7 mouse cellular contexts compared by ENCODE assay signal in the genomic region with DNA sequence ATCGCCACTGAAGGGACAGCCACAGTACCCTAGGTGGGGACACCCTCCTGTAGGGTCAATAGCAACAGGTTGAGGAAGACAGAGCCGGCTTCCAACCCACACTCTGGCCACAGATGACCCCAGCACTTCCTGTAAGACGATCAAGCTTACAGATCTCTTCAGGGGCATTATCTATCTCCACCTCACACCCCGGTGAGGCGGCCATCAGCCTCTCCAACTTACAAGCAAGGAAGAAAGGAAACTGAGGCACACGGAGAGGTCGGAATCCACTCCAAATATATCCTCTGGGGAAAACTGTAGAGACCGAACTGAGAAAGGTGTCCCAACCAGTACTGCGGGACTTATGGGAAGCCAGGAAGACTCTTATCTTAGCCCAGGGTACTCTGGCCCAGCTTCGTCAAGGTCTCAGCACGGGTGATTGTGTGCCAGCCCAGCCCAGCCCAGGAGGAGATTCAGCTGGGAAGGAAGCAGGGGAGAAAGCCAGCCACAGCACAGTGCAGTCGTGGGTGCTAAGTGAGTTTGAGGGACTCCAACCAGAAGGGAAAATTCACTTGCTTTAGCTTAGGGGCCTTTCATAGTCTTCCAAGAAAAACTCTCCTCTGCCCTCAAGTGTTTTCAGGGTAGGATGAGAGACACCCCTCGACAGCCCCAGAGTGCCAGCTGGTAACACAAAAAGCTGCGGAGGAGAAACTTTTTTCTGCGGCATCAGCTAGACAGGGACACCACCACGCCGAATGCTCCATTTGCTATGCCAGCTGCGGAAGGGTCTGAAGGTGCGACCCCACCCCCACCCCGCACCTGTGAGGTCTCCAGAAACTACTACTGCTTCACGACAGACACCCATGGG. TPM values are rescaled to one million over a fixed set of nuclear protein-coding genes. Genes with fewer than 3 reads are reported as not detected.
DNase-seq lines count a peak whose midpoint lies in the region; ATAC-seq and TF ChIP-seq lines count a peak whose summit lies in the region.

No protein-coding gene starts in this region.

- intact Hi-C loops in gastrocnemius, postnatal 14 days (cut with DNase I; ENCODE audit: low total_unique reads) = loop anchor here (2.0 kb wide), 1 partner anchor 57 kb away; no protein-coding TSS in a partner anchor

- no peaks in the 10 kb centered on the region for H3K36me3 ChIP-seq in kidney, postnatal 0 days (ENCODE audit: insufficient read depth, low read length)
- H3K36me3 ChIP-seq in hindbrain, embryonic 10.5 days = peaks cover 34% of the 10 kb centered on the region
- H3K36me3 ChIP-seq in midbrain, embryonic 13.5 days = no peaks in the 10 kb centered on the region

- peak overlapping the region; percentile 69 for H3K4me3 ChIP-seq in kidney, postnatal 0 days (replicated peaks; ENCODE audit: low read depth, low read length)
- H3K4me3 ChIP-seq in cortical plate, adult 2 months (ENCODE audit: insufficient read depth, low read length) = peak overlapping the region; percentile 82
- H3K4me3 ChIP-seq in hindbrain, embryonic 10.5 days = peak overlapping the region; percentile 91
- peak overlapping the region; percentile 89 for H3K4me3 ChIP-seq in midbrain, embryonic 13.5 days (replicated peaks)

- no peaks in the 10 kb centered on the region for H3K27me3 ChIP-seq in kidney, postnatal 0 days (ENCODE audit: insufficient read depth, low read length)
- no peaks in the 10 kb centered on the region; the same call in 1 of the 2 replicates for H3K27me3 ChIP-seq in hindbrain, embryonic 10.5 days (ENCODE audit: insufficient read depth, poor library complexity, severe bottlenecking)
- H3K27me3 ChIP-seq in midbrain, embryonic 13.5 days = no peaks in the 10 kb centered on the region

- TF ChIP-seq CTCF in kidney, postnatal 0 days (IDR thresholded peaks at IDR 0.05; ENCODE audit: low read depth) = no peak
- no peak for TF ChIP-seq CTCF in cortical plate, adult 2 months (IDR thresholded peaks at IDR 0.05; ENCODE audit: extremely low read depth, insufficient read depth, low read length)

- no peak for ATAC-seq in kidney, postnatal 0 days (replicated peaks; ENCODE audit: low FRiP score, low read depth)
- no peak for ATAC-seq in midbrain, embryonic 13.5 days

- TF ChIP-seq POLR2A in cortical plate, adult 2 months (IDR thresholded peaks at IDR 0.05; ENCODE audit: extremely low read depth, insufficient read depth, low read length) = no peak

- WGBS in kidney, postnatal 0 days = 7% methylated on average over 21 of the region's 21 CpGs
- WGBS in hindbrain, embryonic 10.5 days = 4% methylated on average over 21 of the region's 21 CpGs
- WGBS in midbrain, embryonic 13.5 days = 4% methylated on average over 21 of the region's 21 CpGs

- DNase-seq in kidney, postnatal 0 days (ENCODE audit: low spot score) = no peak
- DNase-seq in kidney, adult 11 months = no peak
- no peak for DNase-seq in hindbrain, embryonic 10.5 days (ENCODE audit: low spot score)
- DNase-seq in B cell, adult 2 months = no peak
- DNase-seq in gastrocnemius, postnatal 14 days = no peak

- H3K9me3 ChIP-seq in kidney, postnatal 0 days (replicated peaks; ENCODE audit: low read length) = no peaks in the 10 kb centered on the region
- H3K9me3 ChIP-seq in hindbrain, embryonic 10.5 days = no peaks in the 10 kb centered on the region
- H3K9me3 ChIP-seq in midbrain, embryonic 13.5 days = no peaks in the 10 kb centered on the region

- H3K4me1 ChIP-seq in kidney, postnatal 0 days (replicated peaks; ENCODE audit: insufficient read depth, low read length) = peaks cover 53% of the 10 kb centered on the region
- H3K4me1 ChIP-seq in cortical plate, adult 2 months (ENCODE audit: control insufficient read depth, insufficient read depth, low read length) = peaks cover 10% of the 10 kb centered on the region
- H3K4me1 ChIP-seq in hindbrain, embryonic 10.5 days (replicated peaks) = peaks cover 98% of the 10 kb centered on the region
- peaks cover 78% of the 10 kb centered on the region for H3K4me1 ChIP-seq in midbrain, embryonic 13.5 days (replicated peaks)

- H3K27ac ChIP-seq in kidney, postnatal 0 days = no peak overlapping the region
- no peak overlapping the region for H3K27ac ChIP-seq in cortical plate, adult 2 months (ENCODE audit: insufficient read depth, low read length)
- peak overlapping the region; percentile 97 for H3K27ac ChIP-seq in hindbrain, embryonic 10.5 days
- peak overlapping the region; percentile 87 for H3K27ac ChIP-seq in midbrain, embryonic 13.5 days

- H3K4me2 ChIP-seq in kidney, postnatal 0 days (ENCODE audit: low read length) = peak overlapping the region; percentile 98
- H3K4me2 ChIP-seq in midbrain, embryonic 13.5 days (replicated peaks) = peak overlapping the region; percentile 99

- peak overlapping the region; percentile 79 for H3K9ac ChIP-seq in kidney, postnatal 0 days (ENCODE audit: low read depth, low read length)
- peak overlapping the region; percentile 85 for H3K9ac ChIP-seq in midbrain, embryonic 13.5 days (replicated peaks)

RNA-seq across cellular contexts. Expression of gene Ccdc85c, which starts 1.5 kb away (rescaled TPM):
- 7.2 and 7.7 TPM in 2 replicates for polyA plus RNA-seq in kidney, postnatal 0 days (2015; fragmentation: Nextera tagmentation; extraction: Ambion mirVana)
- 40.8 and 42.1 TPM in 2 replicates for polyA plus RNA-seq in cortical plate, adult 2 months (2012; rRNA removed)
- polyA plus RNA-seq in hindbrain, embryonic 10.5 days (2016; fragmentation: Nextera tagmentation; extraction: Ambion mirVana) = 14.3 and 16.0 TPM in 2 replicates
- 19.5 and 21.5 TPM in 2 replicates for polyA plus RNA-seq in midbrain, embryonic 13.5 days (2015; fragmentation: Nextera tagmentation; extraction: Ambion mirVana)
- 1 to 10 TPM; 5.4 to 5.7 TPM for total RNA-seq in gastrocnemius, postnatal 14 days (2021)

RNA-seq across cellular contexts. Expression of gene Hhipl1, which starts 32.4 kb away (rescaled TPM):
- 0.37 and 0.43 TPM in 2 replicates for polyA plus RNA-seq in kidney, postnatal 0 days (2015; fragmentation: Nextera tagmentation; extraction: Ambion mirVana)
- polyA plus RNA-seq in cortical plate, adult 2 months (2012; rRNA removed) = 9.8 and 10.6 TPM in 2 replicates
- polyA plus RNA-seq in hindbrain, embryonic 10.5 days (2016; fragmentation: Nextera tagmentation; extraction: Ambion mirVana) = 3.0 and 3.2 TPM in 2 replicates
- 2.0 and 2.9 TPM in 2 replicates for polyA plus RNA-seq in midbrain, embryonic 13.5 days (2015; fragmentation: Nextera tagmentation; extraction: Ambion mirVana)
- total RNA-seq in gastrocnemius, postnatal 14 days (2021) = 1 to 10 TPM in 1 of 2 experiments, under 1 TPM in 1; 0.55 to 1.2 TPM

Comparison
In these comparisons a context has a peak if more than half of its experiments do, and no peak if none do; other contexts are left out.
1. H3K27ac ChIP-seq: peak in hindbrain, embryonic 10.5 days (single experiment) and midbrain, embryonic 13.5 days (single experiment); none in kidney, postnatal 0 days (single experiment) and cortical plate, adult 2 months (single experiment).
2. Peak in every context shown above with its lines, with median percentiles within 50 percentile points of each other: H3K4me3 ChIP-seq.